Mouse (Mus musculus): ENCODE data around the gene Kif5c. TPM values are rescaled to one million over a fixed set of nuclear protein-coding genes. Genes with fewer than 3 reads are reported as not detected.

Gene Kif5c
- polyA plus RNA-seq, 1 experiment from 2014 or later, result 10.1 TPM

DNA sequence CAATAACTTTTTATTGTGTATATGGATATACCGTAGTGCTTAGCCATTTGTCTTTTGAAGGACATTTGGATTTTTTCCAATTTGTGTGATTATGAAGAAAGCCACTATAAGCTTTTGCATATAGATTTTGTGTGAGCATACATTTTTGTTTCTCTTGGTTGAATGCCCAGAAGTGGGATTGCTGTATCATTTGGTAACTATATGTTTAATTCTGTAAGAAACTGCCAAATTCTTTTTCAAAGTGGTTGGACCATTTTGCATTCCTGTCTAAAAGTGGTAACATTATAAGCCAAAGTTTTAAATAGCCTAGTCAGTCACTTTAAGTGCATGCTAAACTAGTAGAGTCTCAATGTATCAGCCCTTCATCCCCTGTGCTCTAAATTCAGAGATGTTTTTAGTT lies 6.5 kb downstream of the Kif5c start:
- Histone ChIP-seq H3K36me3 (peaks cover 4% of the 10 kb centered on the region; the same call in 1 of the 2 replicates), H3K27ac (peak overlapping the region; percentile 49; the same call in 1 of the 2 replicates), H3K9ac (no peak overlapping the region), H3K4me3 (no peak overlapping the region), H3K4me2 (no peak overlapping the region), H3K4me1 (peaks cover 33% of the 10 kb centered on the region), H3K9me3 (no peaks in the 10 kb centered on the region), H3K27me3 (no peaks in the 10 kb centered on the region)
- no peak for ATAC-seq (ENCODE audit: insufficient number of reproducible peaks, insufficient read depth, low FRiP score, low TSS enrichment, low read depth)
- 69% methylated on average over 1 of the region's 1 CpGs for WGBS

DNA sequence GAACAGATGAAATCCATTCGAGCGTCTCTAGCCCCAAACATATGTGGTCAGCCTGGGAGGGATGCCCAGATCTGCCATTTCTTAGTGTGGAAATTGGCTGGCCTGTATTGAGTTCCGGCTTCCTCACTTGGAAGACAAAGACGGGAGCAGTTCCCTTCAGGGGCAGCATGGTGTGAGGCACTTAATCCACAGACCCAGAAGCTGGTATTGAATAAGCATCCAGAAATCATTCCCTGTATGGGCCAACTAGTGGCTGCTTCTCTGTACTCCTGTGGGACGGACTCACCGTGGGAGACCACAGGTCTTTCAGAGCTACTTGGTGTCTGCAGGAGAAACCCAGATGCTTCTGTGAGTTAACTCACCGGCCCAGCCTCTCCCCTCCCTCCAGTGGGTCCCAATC lies 8.5 kb downstream of the Kif5c start:
- H3K27me3 ChIP-seq, result no peaks in the 10 kb centered on the region
- no peaks in the 10 kb centered on the region for H3K9me3 ChIP-seq
- H3K4me3 ChIP-seq, result no peak overlapping the region
- ATAC-seq (ENCODE audit: insufficient number of reproducible peaks, insufficient read depth, low FRiP score, low TSS enrichment, low read depth), result 0 out of 2 replicates have a peak, but pooled peaks have one; percentile 20
- H3K4me2 ChIP-seq, result no peak overlapping the region
- peak overlapping the region; percentile 62; the same call in 1 of the 2 replicates for H3K27ac ChIP-seq
- H3K36me3 ChIP-seq, result peaks cover 4% of the 10 kb centered on the region; the same call in 1 of the 2 replicates
- H3K4me1 ChIP-seq, result peaks cover 27% of the 10 kb centered on the region
- no peak overlapping the region for H3K9ac ChIP-seq
- 47% methylated on average over 7 of the region's 7 CpGs for WGBS

DNA sequence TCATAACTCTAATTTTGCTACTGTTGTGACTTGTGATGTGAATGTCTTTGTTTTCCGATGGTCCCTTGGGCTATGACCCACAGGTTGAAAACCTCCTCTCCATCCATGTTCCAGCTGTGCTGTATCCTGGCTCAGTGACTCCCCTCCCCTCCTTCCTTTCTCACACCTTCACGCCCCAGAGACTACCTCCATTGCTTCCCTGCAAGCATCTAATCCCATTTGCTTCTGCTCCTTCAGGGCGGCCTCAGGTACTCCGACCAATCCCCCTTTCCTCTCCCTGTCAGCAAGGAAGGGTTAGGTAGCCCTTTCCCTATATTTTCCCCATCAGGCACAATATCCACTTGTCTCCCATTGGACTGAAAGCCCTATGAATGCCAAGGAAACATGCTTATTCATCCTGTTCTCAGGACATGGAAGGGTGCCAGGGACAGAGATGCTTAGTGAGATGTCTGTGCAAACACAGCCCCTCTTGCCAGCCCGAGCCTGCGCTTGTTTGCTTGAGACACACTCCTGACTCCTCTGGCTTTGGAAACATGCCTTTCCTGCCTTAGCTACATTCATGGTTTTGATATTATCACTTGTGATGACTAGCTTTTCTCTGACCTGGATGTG lies 9.1 kb downstream of the Kif5c start:
- 76% methylated on average over 6 of the region's 6 CpGs for WGBS
- Histone ChIP-seq H3K4me2 (no peak overlapping the region), H3K27me3 (no peaks in the 10 kb centered on the region)

DNA sequence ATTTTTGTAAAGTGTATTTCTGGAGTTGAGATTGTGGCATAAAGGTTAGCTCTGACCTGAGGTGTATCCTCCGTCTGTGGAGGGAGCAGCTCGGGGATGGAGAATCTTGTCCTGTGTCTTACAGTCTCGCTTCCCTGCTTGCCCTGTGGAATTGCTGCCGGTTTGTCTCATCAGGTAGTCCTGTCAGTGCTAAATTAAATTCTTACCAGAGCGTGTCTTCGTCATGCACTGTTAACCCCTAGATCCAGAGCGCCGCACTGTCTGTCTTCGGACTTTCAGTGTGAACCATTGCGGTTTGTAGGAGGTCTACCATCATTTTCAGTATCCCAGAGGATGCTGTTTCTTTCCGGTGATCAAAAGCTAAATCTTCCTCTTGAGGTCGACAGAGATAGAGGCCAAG lies 10.1 kb downstream of the Kif5c start:
- no peaks in the 10 kb centered on the region for H3K27me3 ChIP-seq
- H3K4me2 ChIP-seq, result no peak overlapping the region
- WGBS, result 85% methylated on average over 12 of the region's 12 CpGs
- H3K9ac ChIP-seq, result no peak overlapping the region
- no peaks in the 10 kb centered on the region for H3K9me3 ChIP-seq
- H3K36me3 ChIP-seq, result peaks cover under 1% of the 10 kb centered on the region; the same call in 1 of the 2 replicates
- no peak overlapping the region for H3K4me3 ChIP-seq
- no peak for ATAC-seq (ENCODE audit: insufficient number of reproducible peaks, insufficient read depth, low FRiP score, low TSS enrichment, low read depth)
- no peak overlapping the region for H3K27ac ChIP-seq
- H3K4me1 ChIP-seq, result peaks cover 39% of the 10 kb centered on the region

More for the DNA sequence above, 9.1 kb downstream of the Kif5c start:
- Histone ChIP-seq H3K27ac (peak overlapping the region; percentile 62; the same call in 1 of the 2 replicates), H3K4me3 (no peak overlapping the region), H3K9ac (no peak overlapping the region), H3K9me3 (no peaks in the 10 kb centered on the region), H3K36me3 (peaks cover 4% of the 10 kb centered on the region; the same call in 1 of the 2 replicates), H3K4me1 (peaks cover 33% of the 10 kb centered on the region)
- ATAC-seq (ENCODE audit: insufficient number of reproducible peaks, insufficient read depth, low FRiP score, low TSS enrichment, low read depth), result no peak

DNA sequence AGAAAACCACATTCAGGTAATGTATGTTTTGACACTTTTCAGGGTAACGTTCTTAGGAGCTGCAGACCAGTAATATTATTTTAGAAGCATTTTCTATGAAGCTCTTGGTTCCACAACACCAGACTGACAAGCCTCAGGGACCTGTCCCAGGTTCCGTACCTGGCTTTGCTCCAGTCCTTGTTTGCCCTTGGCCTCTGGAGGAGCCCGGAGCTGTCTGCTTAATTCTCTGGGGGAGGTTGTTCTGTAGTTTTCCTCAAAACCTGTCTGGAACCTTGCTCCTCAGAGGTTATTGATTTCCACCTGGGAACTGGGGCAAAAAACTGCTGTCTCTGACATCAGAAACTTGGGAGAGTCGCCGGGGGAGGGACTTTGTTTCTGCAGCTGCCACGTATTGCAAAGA lies 11.5 kb downstream of the Kif5c start:
- no peaks in the 10 kb centered on the region for H3K36me3 ChIP-seq
- no peak overlapping the region for H3K4me3 ChIP-seq
- no peaks in the 10 kb centered on the region for H3K27me3 ChIP-seq
- H3K9me3 ChIP-seq, result no peaks in the 10 kb centered on the region
- H3K9ac ChIP-seq, result no peak overlapping the region
- WGBS, result 88% methylated on average over 6 of the region's 6 CpGs
- peaks cover 39% of the 10 kb centered on the region for H3K4me1 ChIP-seq
- no peak overlapping the region for H3K4me2 ChIP-seq
- no peak overlapping the region for H3K27ac ChIP-seq
- no peak for ATAC-seq (ENCODE audit: insufficient number of reproducible peaks, insufficient read depth, low FRiP score, low TSS enrichment, low read depth)

DNA sequence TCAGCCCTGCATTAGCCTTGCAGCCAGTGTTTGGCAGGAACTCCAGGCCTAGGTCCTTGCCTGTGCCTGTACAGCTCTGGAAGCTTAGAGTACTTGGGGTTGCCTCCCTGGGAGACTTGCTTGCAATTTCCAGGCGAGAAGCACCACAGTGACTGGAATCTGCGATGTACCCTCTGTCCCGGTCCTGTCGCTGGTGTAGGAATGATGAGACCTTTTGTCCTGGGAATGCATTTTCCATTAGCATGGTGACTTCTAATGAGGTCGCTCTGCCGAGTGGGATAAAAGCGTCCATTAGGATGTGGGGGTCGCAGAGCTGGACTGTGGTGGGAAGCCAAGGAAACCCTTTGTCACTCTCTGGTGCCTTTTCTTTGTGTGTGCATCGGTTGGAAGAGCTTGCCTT lies 14.1 kb downstream of the Kif5c start:
- H3K36me3 ChIP-seq, result no peaks in the 10 kb centered on the region
- H3K9ac ChIP-seq, result no peak overlapping the region
- H3K27ac ChIP-seq, result no peak overlapping the region; the same call in 1 of the 2 replicates
- ATAC-seq (ENCODE audit: insufficient number of reproducible peaks, insufficient read depth, low FRiP score, low TSS enrichment, low read depth), result no peak
- peaks cover 17% of the 10 kb centered on the region for H3K4me1 ChIP-seq
- H3K4me3 ChIP-seq, result no peak overlapping the region
- no peaks in the 10 kb centered on the region for H3K9me3 ChIP-seq
- no peak overlapping the region for H3K4me2 ChIP-seq
- 68% methylated on average over 9 of the region's 9 CpGs for WGBS
- H3K27me3 ChIP-seq, result no peaks in the 10 kb centered on the region

DNA sequence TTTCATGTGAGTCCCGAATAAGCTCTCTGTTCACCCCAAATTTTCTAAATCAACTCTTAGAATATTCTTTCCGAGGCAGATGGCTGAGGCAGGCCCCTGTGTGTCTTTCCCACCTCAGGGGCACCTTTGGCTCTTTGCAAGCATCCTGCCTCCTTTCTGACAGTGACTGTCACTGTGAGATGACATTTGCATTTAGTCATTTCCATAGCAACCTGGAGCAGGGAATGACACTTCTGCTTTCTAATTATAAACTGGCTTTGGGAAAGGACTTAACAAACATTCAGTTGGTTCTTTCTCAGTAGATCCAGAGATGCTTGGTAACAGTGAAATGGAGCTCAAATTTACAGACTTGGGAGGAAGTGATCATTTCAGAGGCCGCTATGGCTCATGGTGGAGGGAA lies 23.7 kb downstream of the Kif5c start:
- no peak overlapping the region for H3K4me2 ChIP-seq
- no peaks in the 10 kb centered on the region for H3K4me1 ChIP-seq
- H3K4me3 ChIP-seq, result no peak overlapping the region
- WGBS, result 85% methylated on average over 3 of the region's 3 CpGs
- no peaks in the 10 kb centered on the region for H3K36me3 ChIP-seq
- H3K9ac ChIP-seq, result no peak overlapping the region
- ATAC-seq (ENCODE audit: insufficient number of reproducible peaks, insufficient read depth, low FRiP score, low TSS enrichment, low read depth), result no peak
- no peak overlapping the region for H3K27ac ChIP-seq
- no peaks in the 10 kb centered on the region for H3K9me3 ChIP-seq
- no peaks in the 10 kb centered on the region for H3K27me3 ChIP-seq

DNA sequence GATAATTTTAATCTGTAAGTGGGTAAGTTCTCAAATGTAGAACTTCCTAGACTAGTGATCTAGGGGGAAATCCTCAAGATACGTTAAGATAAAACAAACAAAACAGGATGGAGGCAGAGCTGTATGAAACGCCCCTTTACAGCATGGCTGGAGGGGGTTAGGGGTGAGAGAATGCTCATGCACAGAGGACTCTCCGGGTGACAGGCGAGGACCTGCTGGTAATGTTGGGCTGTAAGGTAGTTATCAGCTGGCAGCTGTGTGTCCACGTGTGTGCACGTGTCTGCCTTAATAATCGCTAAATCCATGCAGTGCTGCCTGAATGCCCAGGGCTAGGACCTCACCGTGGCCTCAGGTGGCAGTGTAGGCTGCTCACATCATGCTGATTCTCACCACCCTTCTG lies 24.7 kb downstream of the Kif5c start:
- ATAC-seq (ENCODE audit: insufficient number of reproducible peaks, insufficient read depth, low FRiP score, low TSS enrichment, low read depth), result no peak
- Histone ChIP-seq H3K27ac (no peak overlapping the region), H3K9me3 (no peaks in the 10 kb centered on the region), H3K36me3 (no peaks in the 10 kb centered on the region), H3K27me3 (no peaks in the 10 kb centered on the region), H3K4me3 (no peak overlapping the region), H3K4me2 (no peak overlapping the region), H3K4me1 (no peaks in the 10 kb centered on the region), H3K9ac (no peak overlapping the region)
- WGBS, result 80% methylated on average over 8 of the region's 8 CpGs

DNA sequence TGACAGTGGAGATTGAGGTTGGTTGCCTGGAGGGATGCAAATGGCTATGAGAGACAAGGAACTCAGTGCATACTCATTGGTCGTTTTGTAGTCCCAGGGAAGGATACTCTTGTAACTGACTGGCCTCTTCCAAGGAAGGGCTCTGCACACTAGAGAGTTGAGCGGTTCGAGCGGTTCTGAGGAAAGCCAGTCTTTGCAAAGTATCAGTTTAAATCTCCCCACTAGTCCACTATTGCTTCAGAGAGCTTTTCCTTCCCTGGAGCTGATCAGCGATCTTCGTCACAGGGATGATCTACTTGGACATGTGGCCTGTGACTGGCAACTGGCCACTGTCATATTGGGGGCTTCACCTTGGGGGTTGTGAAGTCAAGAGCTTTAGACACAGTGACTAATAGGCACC lies 28.5 kb downstream of the Kif5c start:
- no peaks in the 10 kb centered on the region for H3K27me3 ChIP-seq
- no peak overlapping the region for H3K9ac ChIP-seq
- no peaks in the 10 kb centered on the region for H3K9me3 ChIP-seq
- H3K36me3 ChIP-seq, result no peaks in the 10 kb centered on the region
- H3K4me3 ChIP-seq, result no peak overlapping the region
- H3K4me1 ChIP-seq, result no peaks in the 10 kb centered on the region
- H3K4me2 ChIP-seq, result no peak overlapping the region
- H3K27ac ChIP-seq, result no peak overlapping the region
- WGBS, result 83% methylated on average over 6 of the region's 6 CpGs
- ATAC-seq (ENCODE audit: insufficient number of reproducible peaks, insufficient read depth, low FRiP score, low TSS enrichment, low read depth), result no peak

DNA sequence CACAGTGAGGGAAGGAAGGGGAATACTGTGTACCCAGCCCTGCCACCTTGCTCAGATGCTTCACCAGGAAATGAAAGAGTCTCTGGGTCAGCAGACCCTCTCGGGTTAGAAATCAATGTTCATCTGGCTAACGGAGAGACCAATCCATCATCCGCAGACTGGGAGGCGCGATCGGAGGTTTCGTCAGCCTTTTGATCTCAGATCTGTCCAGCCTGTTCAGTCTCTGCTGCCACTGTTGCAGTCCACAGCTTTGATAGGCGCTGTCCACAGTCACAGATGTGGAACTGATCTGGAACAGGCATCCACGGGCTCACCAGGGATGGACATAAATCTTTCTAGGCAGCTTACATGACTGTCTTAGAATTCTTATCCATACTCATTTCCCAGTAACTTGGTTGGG lies 29.2 kb downstream of the Kif5c start:
- H3K27ac ChIP-seq, result no peak overlapping the region
- no peaks in the 10 kb centered on the region for H3K36me3 ChIP-seq
- no peaks in the 10 kb centered on the region for H3K9me3 ChIP-seq
- no peak for ATAC-seq (ENCODE audit: insufficient number of reproducible peaks, insufficient read depth, low FRiP score, low TSS enrichment, low read depth)
- H3K4me2 ChIP-seq, result no peak overlapping the region
- no peak overlapping the region for H3K9ac ChIP-seq
- WGBS, result 81% methylated on average over 9 of the region's 9 CpGs
- H3K4me3 ChIP-seq, result no peak overlapping the region
- no peaks in the 10 kb centered on the region for H3K4me1 ChIP-seq
- H3K27me3 ChIP-seq, result no peaks in the 10 kb centered on the region

DNA sequence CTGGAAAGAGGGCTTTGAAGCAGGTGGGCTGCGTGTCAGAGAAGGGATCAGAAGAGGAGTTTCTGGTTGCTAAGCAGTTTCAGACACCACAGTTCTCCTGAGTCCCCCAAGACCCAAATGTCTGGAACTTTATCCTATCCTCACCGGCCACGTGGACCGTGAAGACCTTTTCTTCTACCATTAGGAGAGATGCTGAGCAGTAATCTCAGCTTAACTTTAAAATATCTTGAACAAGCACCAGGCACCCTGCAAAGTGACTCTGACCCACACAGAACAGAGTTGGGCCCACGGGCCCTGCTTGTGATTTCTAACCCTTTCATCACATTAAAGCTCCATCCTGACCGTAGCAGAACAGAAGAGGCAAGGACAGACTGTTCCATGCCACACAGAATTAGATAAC lies 29.7 kb downstream of the Kif5c start:
- WGBS, result 89% methylated on average over 6 of the region's 6 CpGs
- no peak for ATAC-seq (ENCODE audit: insufficient number of reproducible peaks, insufficient read depth, low FRiP score, low TSS enrichment, low read depth)
- no peak overlapping the region for H3K9ac ChIP-seq
- no peak overlapping the region for H3K4me2 ChIP-seq
- H3K27me3 ChIP-seq, result no peaks in the 10 kb centered on the region
- H3K4me1 ChIP-seq, result no peaks in the 10 kb centered on the region
- no peaks in the 10 kb centered on the region for H3K9me3 ChIP-seq
- H3K36me3 ChIP-seq, result no peaks in the 10 kb centered on the region
- no peak overlapping the region for H3K27ac ChIP-seq
- H3K4me3 ChIP-seq, result no peak overlapping the region

DNA sequence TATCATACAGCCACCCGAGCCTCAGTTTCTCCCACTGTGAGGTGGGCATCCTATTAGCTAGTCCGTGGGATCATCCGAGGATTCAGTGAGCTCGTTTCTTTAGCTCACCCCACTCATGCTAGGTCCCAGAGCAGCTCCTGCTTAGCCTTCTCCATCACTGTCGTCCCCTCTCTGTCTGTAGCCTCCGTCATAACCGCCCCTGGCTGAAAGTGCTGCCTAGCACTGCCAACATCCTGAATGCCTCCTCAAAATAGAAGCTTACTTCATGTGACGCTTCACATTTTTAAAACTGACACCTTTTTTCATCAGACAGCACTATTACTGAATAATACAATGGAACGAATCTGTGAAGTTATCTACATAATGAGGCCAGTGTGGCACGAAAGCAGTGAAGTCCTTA lies 30.1 kb downstream of the Kif5c start:
- no peak for ATAC-seq (ENCODE audit: insufficient number of reproducible peaks, insufficient read depth, low FRiP score, low TSS enrichment, low read depth)
- Histone ChIP-seq H3K27me3 (no peaks in the 10 kb centered on the region), H3K4me3 (no peak overlapping the region), H3K4me2 (no peak overlapping the region), H3K36me3 (no peaks in the 10 kb centered on the region), H3K9me3 (no peaks in the 10 kb centered on the region), H3K27ac (no peak overlapping the region), H3K9ac (no peak overlapping the region), H3K4me1 (no peaks in the 10 kb centered on the region)
- WGBS, result 80% methylated on average over 10 of the region's 10 CpGs
